Mouse (Mus musculus) inflammation-experienced regulatory T-cells, adult 6 months (primary cell): Measurements from ENCODE around the gene Gfy. TPM values are rescaled to one million over a fixed set of nuclear protein-coding genes. Genes with fewer than 3 reads are reported as not detected.
"Not testable (repeated sequence)": the region's sequence is repeated elsewhere in the genome, so short reads cannot be mapped to it uniquely, and the experiment has no call there.

ENCODE experiments used
- ATAC-seq: one replicate; pipeline ENCODE4 v1.8.0; 2017
- polyA plus RNA-seq, 3 experiments: library from polyadenylated mRNA; unstranded; fragments of 100-300 nt; shearing (Covaris generic); gene quantifications; one replicate each; pipeline ENCODE4 v1.2.1; 2017

The Gfy gene
- polyA plus RNA-seq, 3 experiments from 2014 or later, result not detected

DNA sequence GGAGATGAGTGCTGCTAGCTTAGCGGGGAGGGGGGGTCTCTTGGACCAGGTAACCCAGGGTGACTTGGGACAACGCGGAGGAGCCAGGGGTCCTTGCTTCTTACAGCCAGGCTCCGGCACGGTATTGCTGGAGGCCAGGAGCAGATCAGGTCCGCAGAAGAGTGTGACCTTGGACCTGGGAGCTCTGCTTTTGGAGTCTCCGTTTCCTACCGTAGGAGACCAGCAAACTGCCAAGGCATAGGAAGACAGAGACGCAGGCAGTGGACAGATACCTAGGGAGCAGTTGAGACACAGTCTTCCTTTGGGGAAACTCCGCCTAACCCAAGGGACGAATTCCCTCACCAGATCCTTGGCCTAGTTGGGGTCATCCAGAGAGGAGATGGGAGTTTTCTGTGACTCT is 13.7 kb downstream of the Gfy start:
- no peak for ATAC-seq

DNA sequence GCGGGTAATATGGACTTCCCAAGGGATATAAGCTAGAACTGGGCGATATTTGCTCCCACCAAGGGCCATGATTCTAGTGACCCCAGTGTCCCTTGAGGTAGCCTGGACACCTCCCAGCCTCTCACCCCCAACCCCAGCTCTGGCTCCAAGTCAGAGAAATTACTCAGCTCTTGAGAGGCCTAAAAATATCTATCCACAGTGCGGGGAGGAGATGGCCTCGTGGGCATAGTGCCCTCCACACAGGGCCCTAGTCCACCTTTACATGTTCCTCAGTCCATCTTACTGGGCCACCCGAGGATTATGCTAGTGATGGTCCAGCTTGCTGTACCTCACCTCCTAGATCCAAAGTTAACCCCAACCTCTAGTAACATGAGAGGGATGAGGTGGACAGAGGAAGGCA is 14.5 kb downstream of the Gfy start:
- ATAC-seq, result no peak

DNA sequence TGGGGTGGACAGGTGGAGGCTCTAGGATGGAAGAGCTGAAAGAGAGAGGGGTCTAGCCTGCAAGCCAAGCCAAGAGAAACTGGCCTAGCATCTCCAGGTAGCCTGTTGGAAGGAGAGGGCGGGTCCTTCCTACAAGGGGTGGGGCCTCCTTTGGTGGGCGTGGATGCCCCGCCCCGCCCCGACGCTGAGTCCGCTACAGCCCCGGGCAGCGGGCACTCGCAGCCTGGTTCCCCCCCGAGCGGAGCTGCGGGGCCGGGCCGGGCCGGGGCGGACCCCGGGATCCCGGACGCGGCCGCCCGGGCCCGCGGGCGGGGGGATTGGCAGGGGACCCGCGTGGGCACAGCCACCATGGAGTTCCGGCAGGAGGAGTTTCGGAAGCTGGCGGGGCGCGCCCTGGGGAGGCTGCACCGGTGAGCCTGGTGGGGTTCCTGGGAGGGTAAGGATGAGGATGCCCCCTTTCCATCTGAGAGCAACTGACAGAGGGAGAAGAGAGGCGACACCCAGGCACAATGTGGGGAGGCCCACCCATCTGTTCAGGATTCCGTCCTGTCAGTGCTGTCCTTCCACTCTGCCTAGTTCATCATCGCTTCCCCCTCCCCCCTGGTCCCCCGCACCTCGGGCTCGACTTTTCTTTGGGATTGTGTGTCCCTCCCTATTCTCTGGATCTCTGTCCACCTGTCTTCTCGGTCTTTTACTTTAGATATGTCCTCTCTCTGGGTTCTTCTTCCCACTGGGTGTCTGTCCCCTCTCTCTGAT is 15.5 kb downstream of the Gfy start, which contains the start of gene Slc17a7:
TSS of gene Slc17a7 (plus strand) at position 215 of the 756 bp plus-strand sequence.
- no peak for ATAC-seq

DNA sequence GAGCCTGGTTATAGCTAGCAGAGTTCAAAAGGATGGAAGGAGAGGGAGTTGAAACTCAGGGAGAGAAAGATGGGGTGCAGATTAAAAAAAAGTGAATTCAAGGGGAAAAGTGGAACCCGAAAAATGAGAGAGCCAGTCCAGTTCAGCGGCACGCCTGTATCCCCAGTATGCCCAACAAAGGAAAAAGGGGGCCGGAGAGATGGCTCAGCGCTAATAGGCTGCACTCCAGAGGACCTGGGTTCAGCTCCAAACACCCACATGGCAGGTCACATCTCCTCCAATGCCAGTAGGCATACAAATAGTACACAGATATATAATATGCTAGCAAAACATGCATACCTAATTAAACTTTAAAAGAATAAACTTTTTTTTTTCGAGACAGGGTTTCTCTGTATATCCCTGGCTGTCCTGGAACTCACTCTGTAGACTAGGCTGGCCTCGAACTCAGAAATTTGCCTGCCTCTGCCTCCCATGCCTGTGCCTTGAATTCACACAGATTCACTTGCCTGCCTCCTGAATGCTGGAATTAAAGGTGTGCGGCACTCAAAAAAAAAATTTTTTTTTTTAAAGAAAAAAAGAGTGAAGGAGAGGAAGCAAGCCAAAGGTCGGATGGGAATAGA is 16.3 kb downstream of the Gfy start:
- no peak for ATAC-seq

- ATAC-seq, result no peak
Observed at GRCm38 (mm10) chr7:45162551-45162950, 16.8 kb downstream of the Gfy start.

DNA sequence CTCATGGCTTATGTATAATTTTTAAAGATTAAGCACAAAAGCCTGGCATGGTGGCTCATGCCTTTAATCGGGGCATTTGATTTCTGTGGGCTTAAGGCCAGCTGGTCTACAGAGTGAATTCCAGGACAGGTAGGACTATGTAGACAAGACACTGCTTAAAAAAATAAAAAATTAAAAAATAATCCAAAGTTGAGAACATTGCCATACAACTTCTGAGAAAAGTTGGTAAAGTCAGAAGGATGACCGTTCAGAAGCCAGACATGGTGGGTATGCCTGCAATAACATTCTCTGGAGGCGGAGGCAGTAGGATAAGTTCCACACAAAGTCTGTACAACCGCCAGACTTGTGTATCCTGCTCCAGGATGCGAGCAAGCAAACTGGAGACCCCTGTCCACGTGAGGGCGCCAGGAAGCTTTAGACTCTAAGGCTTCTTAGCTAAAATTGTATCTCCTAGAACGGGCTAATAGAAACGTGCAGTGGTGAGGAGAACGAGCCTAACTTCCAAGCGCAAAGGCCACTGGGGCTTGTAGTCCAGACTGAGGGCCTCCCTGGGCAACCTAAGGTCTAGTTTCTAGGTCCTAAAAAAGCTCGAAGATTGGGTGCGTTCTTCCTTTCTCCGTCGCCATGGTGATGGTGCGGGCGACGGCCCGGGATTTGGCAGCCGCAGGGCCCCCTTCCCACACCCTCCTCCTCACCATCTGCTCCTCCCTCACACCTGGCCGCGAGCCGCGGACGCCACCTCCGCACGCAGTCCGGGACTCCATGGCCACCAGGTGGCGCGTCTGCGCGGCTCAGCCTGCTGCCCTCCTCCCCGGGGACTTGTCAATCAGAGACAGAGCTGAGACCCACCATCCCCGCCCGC is 17.5 kb downstream of the Gfy start:
- peak; percentile 96 for ATAC-seq

DNA sequence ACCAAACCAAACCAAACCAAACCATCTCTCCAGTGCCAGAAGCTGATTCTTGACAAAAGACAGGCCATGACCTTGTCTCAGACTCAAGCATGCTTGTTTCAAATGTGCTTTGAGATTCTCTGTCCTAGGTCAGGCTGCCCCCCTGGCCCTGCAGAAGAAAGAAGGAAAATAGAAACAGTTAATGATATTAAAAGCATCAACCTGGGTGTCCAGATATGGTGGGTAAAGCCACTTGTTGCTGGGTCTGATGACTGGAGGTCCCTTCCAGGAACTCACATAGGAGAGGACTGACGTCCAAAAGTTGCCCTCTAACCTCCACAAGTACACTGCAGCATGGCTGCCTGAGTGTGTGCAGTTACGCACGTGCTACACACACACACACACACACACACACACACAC is 18.5 kb downstream of the Gfy start:
- no peak for ATAC-seq

GRCm38 (mm10) chr7:45160316-45160800 is 19.0 kb downstream of the Gfy start:
- no peak for ATAC-seq

DNA sequence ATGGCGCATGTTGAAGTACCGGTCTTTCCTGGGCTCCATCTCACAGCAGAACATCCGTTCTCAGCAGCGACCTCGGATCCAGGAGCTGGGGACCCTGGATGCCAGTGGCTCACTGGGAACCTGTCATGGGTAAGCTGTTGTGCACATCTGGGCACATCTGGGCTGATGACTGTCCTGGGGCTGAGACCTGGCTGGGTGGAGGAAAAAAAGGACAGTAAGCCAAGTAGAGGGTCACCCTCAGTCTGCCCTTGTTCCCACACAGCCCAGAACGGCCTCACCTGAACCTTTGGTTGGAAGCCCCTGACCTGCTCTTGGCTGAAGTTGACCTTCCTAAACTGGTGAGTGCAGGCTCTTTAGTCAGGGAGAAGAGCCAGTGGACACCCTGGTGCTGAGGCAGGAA is 20.4 kb downstream of the Gfy start:
- ATAC-seq, result no peak

- no peak for ATAC-seq
Observed at GRCm38 (mm10) chr7:45157459-45157858, 21.9 kb downstream of the Gfy start.

DNA sequence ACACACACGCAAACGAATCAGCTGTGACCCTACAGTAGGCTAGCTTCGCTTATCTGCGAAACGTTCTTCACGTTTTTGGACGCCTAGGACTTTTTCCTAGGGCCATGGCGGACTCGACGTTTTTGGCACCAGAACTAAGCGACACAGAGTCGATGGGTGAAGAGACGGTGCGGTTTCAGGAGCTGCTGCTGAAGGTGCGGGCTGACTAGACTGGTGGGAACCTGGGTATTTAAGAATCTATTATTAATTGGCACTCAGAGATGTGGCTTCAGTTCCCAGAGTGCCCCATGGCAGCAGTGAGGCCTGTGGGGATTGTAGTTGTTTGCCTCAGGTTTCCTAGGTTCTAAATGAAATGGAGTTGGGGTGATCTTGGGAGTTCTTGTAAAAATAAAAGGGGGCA is 23.2 kb downstream of the Gfy start:
- ATAC-seq, result no peak

- ATAC-seq, result no peak
Observed at GRCm38 (mm10) chr7:45155590-45155989, 23.8 kb downstream of the Gfy start.

- ATAC-seq, result no peak
Observed at GRCm38 (mm10) chr7:45154993-45155514, 24.3 kb downstream of the Gfy start.

DNA sequence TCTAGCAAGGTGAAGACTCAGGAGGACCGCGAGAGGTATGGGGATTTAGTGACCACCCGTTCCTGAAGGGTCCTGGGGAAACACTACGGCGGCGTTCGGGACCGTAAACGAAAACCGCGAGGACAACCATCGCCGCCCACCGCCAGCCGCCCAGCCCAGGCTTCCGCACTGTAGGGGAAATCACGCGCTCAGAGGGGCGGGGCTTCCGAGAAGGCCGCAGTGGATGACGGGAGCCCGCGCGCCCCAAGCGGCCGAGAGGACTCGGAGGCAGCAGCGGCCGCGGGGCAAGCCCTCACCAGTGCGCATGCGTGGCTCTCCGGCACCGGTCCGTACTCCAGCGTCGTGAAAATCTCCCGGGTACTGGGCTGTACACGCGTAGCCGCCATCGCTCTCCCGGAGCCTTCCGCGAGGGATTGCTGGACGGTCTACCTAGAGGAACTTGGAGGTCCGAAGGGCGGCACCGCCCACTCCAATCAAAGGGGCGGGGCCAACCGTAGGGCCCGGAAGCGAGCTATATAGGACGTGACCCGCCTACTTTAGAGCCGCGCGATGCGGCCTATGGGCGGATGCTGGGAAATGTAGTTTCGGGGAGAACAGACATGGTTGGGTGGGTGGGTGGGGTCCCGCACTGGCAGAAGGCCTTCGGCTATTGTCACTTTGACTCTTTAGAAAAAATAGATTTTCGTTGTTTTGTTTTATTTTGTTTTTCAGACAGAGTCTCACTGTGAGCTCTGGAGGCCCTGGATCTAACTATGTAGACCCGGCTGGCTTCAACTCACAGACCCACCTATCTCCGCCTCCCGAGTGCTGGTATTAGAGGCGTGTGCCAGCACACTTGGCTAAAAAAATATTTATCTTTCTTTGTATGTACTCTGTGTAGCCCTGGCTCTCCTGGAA is 25.0 kb downstream of the Gfy start, which contains the start of the genes Pih1d1 and Aldh16a1:
TSS of gene Pih1d1 (plus strand) at position 208 of the 897 bp plus-strand sequence.
TSS of gene Aldh16a1 (minus strand) at position 489 of the 897 bp plus-strand sequence.
- ATAC-seq, result peak; percentile 98

- no peak for ATAC-seq
Observed at GRCm38 (mm10) chr7:45153586-45153985, 25.8 kb downstream of the Gfy start.

DNA sequence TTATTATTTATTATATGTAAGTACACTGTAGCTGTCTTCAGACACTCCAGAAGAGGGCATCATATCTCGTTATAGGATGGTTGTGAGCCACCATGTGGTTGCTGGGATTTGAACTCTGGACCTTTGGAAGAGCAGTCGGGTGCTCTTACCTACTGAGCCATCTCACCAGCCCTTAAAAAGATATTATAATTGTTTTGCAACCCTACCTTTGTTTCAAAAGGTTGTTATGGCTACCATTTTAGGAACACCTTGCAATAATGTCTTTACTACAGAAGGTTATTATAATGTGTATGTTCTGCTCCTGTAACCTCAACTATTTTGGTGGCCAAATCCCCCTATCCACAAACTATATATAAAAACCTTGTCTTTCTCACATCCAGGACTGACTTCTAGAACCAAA is 26.3 kb downstream of the Gfy start:
- ATAC-seq, result not testable (repeated sequence)

DNA sequence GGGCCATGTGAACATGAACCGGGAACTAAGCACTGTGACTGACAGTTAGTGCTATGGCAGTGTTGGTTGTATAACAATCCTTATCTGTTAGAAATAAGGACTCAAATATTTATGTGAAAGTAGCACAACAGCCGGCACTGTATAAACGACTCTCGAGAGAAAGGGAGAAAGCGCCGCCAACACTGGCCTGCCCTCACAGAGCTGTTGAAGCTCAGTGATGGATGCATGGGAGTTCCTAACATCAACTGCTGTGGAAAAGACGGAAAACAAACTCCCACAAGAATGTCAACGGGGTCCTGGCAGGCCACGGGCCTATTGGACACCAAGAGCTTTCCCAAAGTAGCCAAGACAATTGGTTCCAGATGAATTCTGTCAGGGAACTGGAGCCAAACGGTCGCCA is 28.1 kb downstream of the Gfy start:
- ATAC-seq, result no peak

DNA sequence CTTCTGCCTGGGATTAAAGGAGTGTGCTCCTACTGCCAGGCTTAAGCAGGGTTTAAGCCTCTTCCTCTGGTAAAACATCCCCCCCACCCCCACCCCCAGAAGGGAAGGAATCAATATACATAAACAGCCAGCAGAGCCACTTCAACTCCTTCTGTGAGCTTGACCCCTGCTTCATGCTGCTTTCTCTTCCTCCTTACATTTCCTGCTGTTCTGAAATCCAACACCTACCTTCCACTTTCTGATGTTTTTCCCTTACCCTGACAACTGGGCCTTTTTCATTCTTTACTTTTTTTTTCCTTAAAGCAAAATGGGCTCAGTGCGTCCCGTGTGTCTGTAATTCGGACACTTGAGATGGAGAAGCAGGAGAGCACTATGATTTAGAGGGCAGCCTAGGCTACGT is 29.0 kb downstream of the Gfy start:
- no peak for ATAC-seq

GRCm38 (mm10) chr7:45149545-45149944 is 29.8 kb downstream of the Gfy start:
- no peak for ATAC-seq

DNA sequence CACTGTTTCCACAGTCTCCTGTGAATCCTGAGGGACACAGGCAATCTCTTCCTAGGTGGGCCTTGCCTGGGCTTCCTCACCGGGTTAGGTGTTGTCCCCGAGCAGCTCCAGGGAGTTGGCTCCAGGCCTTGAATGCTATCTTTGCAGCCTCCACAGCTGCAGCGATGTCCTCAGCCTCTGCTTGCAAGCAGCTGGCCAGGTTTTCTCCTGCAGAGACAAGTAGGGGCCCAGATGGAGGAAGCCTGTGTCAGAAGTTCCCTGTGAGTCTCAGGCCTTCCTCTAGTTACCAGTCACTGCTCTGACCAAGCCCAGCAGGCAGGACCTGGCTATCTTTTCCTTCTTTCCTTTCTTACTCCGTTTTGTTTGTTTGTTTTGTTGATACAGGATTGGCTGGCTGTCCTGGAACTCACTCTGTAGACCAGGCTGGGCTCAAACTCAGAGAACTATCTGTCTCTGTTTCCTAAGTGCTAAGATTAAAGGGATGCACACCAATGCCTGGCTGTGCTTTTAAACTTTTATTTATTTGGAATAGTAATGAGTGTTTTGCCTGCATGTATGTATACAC is 30.8 kb downstream of the Gfy start:
- no peak for ATAC-seq

DNA sequence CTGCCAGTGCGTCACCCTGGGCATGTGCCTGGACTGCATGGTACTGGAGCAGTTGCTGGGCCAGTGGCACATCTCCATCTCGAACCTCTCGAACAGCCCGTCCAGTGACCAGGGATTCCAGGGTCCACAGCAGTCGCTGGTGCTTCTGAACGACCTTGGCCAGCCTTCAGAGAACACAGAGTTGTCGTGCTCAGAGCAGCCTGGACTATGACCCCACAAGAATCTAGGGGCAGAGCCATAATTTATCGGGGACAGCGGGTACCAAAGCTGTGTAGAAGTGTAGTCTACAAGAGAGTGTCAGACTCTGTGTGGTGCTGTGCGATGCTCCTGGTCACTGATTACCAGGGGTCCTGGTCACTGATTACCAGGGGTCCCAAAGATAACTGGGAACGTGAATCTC is 31.5 kb downstream of the Gfy start:
- no peak for ATAC-seq
